9 mouse cellular contexts compared by ENCODE assay signal in the genomic region with DNA sequence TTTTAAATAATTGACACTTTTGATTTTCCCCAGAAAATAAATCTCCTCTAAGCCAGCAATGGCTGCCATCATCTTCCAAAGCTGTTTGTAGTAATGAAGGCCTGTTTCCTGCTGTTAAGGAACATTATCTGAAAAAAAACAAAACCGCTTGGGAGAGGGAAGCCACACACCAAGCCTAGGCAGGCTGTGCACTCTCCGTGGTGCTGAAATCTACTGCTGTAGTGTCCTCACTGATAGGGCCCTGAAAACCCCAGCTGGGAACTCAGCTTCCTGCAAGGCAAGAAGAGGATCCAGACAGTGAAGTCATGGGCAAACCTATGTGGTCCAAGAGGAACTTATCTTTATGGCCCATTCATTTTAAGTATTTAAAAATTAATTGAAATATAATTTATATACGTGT.
A peak's percentile ranks its signal among the peaks of the same experiment; 100 is the strongest.
DNase-seq lines count a peak whose midpoint lies in the region; ATAC-seq and TF ChIP-seq lines count a peak whose summit lies in the region.
"Had no signal": no experiment of that assay in that cellular context is flagged by ENCODE, and none has a peak within 500 bp of the region (broad histone marks: within the 10 kb centered on the region; RNA-seq: fewer than 3 reads in every experiment).

No protein-coding gene starts in this region.

- H3K36me3 ChIP-seq in lung, embryonic 14.5 days (ENCODE audit: insufficient read depth), result no peaks in the 10 kb centered on the region
- H3K36me3 ChIP-seq: neural tube, embryonic 13.5 days had no signal

- DNase-seq in lung, embryonic 14.5 days, result peak; percentile 89
- DNase-seq in lung, postnatal 36 days, result no peak
- peak; percentile 73 for DNase-seq in adrenal gland, postnatal 10 days
- DNase-seq in hindlimb bud, embryonic 11.5 days (ENCODE audit: extremely low spot score, low read depth, low spot score), result peak; percentile 16
- peak; percentile 29 for DNase-seq in ovary, postnatal 36 days (ENCODE audit: low spot score)
- no peak for DNase-seq in cerebellum, adult 18-20 months
- DNase-seq in left cerebral cortex, adult 8-10 months (ENCODE audit: low spot score in 2 of 2), result no peak

- WGBS in lung, embryonic 14.5 days, result 15% methylated on average over 3 of the region's 3 CpGs

- no peaks in the 10 kb centered on the region for H3K4me1 ChIP-seq in lung, embryonic 14.5 days (ENCODE audit: insufficient read depth)

- no peak overlapping the region for H3K27ac ChIP-seq in lung, embryonic 14.5 days (ENCODE audit: low read depth)
- H3K27ac ChIP-seq: neural tube, embryonic 13.5 days had no signal

- H3K4me3 ChIP-seq in lung, embryonic 14.5 days (ENCODE audit: low read depth, low read length), result no peak overlapping the region
- H3K4me3 ChIP-seq: neural tube, embryonic 13.5 days had no signal

- no peak overlapping the region for H3K4me2 ChIP-seq in lung, embryonic 14.5 days
- H3K4me2 ChIP-seq: neural tube, embryonic 13.5 days had no signal

- H3K9me3 ChIP-seq in lung, embryonic 14.5 days (ENCODE audit: low read depth, low read length), result no peaks in the 10 kb centered on the region
- H3K9me3 ChIP-seq: neural tube, embryonic 13.5 days had no signal

- no peaks in the 10 kb centered on the region for H3K27me3 ChIP-seq in lung, embryonic 14.5 days (ENCODE audit: insufficient read depth, low read length)
- H3K27me3 ChIP-seq: neural tube, embryonic 13.5 days had no signal

- no peak overlapping the region for H3K9ac ChIP-seq in lung, embryonic 14.5 days
- H3K9ac ChIP-seq: neural tube, embryonic 13.5 days had no signal

- peak; percentile 71; the same call in 1 of the 2 replicates for ATAC-seq in lung, embryonic 14.5 days (ENCODE audit: insufficient read depth)
- ATAC-seq in megakaryocyte, adult 5-6 weeks (ENCODE audit: poor library complexity, severe bottlenecking), result no peak

- TF ChIP-seq CTCF in lung, embryonic 14.5 days (IDR thresholded peaks at IDR 0.05; ENCODE audit: low read depth), result no peak

Comparison
In these comparisons a context has a peak if more than half of its experiments do, and no peak if none do; other contexts are left out.
1. DNase-seq: peak in lung, embryonic 14.5 days (single experiment), adrenal gland, postnatal 10 days (single experiment), hindlimb bud, embryonic 11.5 days (single experiment) and ovary, postnatal 36 days (single experiment); none in lung, postnatal 36 days (single experiment), cerebellum, adult 18-20 months (0 of 2) and left cerebral cortex, adult 8-10 months (0 of 2).